Mouse (Mus musculus) mouse embryonic stem cell (cell line): ENCODE results near the gene Carm1.

ENCODE experiments used
- in situ Hi-C, 2 experiments: fragments of 300-500 bp; cut with MboI; formaldehyde crosslinking; loops; 1 replicate in 1 of 2; 3 replicates in 1 of 2; pipeline ENCODE4 v1.14.3; 2019 to 2020; ENCODE audit warnings: low sequenced_read_pairs in 2 of 2, low pct_unique_long_range_greater_than_20kb in 1 of 2, mixed read lengths in 1 of 2; ENCODE audit not compliant: unreplicated experiment in 1 of 2

Gene Carm1

DNA sequence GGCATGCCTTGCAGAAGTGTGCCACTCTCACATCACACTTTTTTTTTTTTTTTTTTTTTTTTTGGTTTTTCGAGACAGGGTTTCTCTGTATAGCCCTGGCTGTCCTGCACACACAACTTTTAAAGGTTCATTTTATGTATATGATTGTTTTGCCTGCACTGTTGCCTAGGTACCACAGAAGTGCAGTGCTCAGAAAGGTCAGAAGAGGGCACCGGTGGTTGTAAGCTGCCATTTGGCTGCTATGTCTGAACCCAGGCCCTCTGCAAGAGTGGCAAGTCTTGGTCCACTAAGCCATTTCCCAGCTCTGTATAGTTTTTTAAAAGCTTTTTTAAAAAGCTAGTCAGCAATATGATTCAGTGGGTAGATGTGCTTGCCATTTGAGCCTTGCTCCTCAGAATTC, 51.5 kb downstream of the Carm1 start:
- in situ Hi-C loops: no loop called here

DNA sequence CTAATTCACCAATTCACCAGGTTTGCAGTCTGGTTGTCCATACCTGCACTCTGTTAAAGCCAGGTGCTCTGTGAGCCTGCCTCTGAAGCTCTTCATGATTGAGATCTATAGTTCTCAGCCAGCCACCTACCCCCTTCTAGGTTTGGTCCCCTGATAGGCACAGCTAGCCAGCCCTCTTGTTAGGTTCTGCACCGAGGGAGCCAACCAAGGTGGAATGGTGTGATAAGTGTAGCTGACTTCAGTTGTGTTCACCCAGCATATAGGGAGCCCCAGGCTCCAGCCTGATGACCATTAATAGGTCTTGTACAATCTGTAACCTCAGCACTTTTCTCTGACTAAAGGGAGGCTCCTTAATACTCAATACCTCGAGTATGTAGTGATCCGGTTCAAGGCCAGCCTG, 53.5 kb downstream of the Carm1 start:
- in situ Hi-C loops: no loop called here

DNA sequence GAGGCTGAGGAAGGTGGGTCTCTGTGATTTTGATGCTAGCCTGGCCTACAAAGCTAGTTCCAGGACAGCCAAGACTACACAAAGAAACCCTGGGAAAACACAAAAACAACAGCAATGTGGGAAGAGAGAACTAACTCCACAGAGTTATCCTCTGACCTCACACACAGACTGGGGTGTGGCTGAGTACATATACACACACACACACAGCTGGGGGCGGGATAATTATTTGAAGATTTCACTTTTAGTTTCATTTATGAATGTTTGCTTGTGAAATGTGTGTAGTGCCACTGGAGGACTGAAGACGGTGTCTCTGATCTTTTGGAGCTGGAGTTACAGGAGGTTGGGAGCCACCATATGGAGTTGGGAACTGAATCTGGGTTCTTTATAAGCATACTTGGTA, 54.4 kb downstream of the Carm1 start:
- in situ Hi-C loops: no loop called here

DNA sequence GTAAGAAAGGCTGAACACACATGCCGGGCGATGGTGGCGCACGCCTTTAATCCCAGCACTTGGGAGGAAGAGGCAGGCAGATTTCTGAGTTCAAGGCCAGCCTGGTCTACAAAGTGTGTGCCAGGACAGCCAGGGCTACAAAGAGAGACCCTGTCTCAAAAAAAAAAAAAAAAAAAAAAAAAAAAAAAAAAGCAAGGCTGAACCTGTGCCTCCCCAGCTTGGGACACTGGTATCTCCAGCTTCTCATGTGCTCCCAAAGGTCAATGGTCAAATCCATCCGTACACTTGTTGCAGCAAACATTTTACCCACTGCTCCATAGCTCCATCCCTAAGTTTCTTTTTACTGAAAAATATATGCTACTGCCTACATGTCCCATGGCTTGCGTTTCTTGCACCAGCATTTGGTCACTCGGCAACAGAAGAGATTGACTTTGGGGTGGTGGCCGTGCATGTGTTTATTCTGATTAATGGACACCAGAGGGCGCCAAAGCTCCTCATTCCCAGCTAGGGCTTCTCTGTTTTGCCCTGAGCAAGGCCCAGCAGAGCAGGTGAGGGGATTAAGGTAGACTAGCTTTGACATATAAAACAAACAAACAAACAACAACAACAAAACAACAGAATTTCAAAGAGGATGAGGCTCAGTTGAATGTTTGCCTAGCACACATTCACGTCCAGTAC, 55.2 kb downstream of the Carm1 start:
- in situ Hi-C loops: no loop called here

DNA sequence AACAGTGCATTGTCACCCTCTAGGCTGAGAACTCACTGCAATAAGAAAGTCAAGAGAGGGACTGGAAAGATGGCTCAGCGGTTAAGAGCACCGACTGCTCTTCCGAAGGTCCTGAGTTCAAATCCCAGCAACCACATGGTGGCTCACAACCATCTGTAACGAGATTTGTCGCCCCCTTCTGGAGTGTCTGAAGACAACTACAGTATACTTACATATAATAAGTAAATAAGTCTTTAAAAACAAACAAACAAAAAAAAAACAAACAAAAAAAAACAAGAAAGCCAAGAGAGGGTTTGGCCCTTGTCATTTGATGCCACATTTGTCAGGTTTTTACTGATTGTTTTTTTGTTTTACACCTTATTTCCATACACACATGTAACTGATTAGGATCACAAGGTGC, 57.4 kb downstream of the Carm1 start:
- in situ Hi-C loops: no loop called here

DNA sequence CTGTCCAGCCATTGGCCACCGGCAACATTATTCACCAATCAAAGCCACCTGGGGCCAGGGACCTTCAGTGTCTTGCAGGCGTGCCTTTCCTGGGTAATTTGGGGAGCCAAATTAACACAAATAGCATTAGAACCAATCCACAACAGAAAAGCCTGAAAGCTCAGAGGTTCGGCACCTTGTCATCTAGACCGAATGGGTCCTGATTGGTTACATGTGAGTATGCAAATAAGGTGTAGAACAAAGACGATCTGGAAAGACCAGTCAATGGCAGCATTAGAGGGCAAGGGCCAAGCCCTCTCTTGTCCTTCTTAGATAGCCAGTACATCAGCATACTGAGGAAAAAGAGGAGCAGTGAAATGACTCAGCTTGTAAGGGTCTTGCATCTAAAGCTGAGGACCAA, 59.2 kb downstream of the Carm1 start:
- in situ Hi-C loops: no loop called here

DNA sequence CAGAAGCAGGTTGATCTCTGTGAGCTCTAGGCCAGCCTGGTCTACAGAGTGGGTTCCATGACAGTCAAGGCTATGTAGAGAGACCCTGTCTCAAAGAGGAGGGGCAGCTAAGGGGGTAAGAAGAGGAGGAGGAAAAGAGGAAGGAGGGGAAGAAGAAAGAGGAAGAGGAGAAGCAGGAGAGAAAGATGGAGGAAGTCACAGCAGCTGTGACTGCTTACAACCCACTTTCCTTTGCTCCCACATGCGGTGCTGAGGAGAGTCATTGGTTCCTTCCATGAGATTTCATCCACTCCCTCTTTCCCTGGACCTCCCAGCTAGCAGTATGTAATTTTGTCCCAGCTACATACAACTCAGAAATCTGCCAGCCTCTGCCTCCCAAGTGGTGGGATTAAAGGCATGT, 60.0 kb downstream of the Carm1 start:
- in situ Hi-C loops: no loop called here

DNA sequence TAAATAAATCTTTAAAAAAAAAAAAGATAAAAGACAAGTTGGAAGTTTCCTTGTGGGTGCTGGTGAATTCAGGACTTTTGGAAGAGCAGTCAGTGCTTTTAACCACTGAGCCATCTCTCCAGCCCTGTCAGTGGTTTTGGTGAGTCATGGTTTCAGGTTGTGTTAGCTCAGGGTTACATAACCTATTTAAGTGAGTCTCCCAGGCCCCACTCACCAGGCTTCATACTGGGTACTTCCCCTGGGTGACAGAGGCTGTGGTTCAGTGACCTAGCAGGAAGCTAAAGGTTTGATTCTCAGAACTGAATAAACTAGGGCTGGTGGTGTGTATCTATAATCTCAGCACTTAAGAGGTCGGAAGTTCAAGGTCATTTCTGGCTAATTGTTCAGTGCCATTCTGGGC, 63.2 kb downstream of the Carm1 start:
- in situ Hi-C loops: no loop called here

DNA sequence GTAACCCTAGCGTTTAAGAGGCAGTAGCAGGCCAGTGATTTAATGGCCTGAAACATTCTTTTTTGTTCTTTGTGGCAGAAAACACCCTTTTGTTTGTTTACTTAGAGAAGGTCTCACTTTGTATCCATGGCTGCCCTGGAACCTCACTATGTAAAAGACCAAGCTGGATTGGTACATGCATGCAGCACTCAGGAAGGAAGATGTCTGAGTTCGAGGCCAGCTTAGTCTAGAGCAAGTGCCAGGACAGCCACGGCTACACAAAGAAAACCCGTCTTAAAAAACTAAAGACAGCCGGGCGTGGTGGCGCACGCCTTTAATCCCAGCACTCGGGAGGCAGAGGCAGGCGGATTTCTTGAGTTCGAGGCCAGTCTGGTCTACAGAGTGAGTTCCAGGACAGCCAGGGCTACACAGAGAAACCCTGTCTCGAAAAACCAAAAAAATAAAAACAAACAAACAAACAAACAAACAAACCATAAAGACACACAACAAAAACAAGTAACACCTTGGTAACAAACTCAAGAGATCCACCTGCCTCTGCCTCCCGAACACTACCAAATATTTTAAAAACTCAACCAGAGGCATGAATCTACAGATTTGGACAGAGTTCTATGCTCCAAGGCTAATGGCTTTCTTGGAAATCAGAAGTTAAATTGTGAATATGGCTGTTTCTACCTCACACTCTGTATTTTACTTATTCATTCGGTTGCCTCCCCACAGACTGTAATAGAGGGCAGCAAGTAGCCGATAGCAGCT, 68.3 kb downstream of the Carm1 start:
- in situ Hi-C loops: no loop called here

DNA sequence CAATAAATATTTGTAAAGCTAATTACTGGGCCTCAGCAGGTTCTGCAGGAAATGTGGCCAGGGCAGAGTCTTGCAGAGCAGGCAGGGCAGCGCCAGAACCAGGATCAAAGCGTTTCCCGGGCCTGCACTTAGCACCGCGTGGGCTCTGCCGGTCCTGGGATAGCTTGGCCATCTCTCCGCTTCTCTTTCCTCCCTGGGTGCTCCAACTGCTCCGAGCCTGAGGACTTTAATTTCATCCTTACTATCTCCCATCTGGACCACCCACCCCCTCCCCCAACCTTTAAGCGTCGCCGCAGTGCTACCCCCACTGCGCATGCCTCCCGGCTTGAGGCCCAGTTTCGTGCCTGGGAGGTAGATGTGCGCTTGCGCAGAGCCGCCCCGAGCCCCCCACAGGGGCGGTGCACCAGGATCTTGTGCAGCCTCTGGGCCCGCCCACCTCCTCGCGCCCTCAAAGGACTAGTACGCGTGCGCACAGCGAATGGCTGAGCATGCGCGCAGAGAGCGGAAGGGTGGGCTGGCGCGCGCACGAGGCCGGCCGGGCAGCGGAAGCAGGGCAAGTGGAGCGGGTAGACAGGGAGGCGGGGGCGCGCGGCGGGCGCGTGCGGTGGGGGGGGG, 69.0 kb downstream of the Carm1 start, which contains the start of gene Smarca4:
Gene Smarca4, plus strand, starts transcription at position 553 of the 615 bp plus-strand sequence.
- in situ Hi-C loops: no loop called here

DNA sequence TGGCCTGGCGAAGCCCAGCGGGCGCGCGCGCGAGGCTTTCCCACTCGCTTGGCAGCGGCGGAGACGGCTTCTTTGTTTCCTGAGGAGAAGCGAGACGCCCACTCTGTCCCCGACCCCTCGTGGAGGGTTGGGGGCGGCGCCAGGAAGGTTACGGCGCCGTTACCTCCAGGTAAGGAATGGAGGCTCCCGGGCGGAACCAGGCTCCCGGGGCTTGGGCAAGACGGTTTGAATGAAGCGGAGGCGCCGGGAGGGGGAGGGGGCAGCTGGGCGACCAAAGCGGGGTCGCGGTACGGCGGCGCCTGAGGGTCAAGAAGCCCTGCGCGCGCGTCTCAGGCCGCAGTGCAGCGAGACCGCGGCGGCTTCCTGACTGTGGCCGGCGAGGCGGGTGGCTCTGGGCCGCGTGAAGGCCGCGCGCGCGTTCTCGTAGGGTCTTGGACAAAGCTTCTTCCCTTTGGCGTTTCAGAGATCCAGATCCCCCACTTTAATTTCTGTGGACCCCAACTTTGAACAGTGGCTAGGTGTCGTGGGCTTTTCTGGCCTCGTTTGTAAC, 69.6 kb downstream of the Carm1 start:
- in situ Hi-C loops: no loop called here

DNA sequence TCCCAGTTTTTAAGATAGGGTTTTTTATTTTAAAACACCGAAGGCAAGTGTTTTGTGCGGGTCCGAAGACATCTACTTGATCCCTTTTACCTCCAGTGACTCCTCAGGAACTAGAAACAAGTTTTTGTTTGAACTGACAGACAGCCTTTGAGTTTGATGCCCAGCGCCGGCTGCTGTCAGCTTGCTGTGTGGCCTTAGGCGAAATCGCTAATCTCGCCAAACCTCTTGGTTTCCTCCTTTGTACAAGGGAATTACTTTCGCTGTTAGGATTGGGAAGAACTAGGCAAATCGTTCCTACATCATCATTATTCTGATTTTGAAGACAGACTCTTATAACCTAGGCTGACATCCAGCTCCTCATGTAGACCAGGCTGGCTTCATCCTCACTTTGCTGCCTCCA, 70.4 kb downstream of the Carm1 start:
- in situ Hi-C loops: no loop called here

DNA sequence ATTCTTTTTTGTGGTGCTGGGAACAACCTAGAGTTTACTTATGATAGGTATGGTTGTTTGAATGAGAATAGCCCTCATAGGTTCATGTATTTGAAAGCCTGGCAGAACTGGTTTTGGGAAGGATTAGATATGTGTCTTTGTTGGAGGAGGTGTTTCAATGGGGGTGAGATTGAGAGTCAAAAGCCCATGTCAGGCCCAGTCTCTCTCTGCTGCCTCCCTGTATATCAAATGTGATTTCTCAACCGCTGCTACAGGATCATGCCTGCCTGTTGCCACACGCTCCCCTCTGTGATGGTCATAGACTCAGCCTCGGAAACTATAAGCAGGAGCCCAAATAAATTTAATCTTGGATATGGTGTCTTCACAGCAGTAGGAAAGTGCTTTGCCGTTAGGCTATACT, 73.5 kb downstream of the Carm1 start:
- in situ Hi-C loops: no loop called here

DNA sequence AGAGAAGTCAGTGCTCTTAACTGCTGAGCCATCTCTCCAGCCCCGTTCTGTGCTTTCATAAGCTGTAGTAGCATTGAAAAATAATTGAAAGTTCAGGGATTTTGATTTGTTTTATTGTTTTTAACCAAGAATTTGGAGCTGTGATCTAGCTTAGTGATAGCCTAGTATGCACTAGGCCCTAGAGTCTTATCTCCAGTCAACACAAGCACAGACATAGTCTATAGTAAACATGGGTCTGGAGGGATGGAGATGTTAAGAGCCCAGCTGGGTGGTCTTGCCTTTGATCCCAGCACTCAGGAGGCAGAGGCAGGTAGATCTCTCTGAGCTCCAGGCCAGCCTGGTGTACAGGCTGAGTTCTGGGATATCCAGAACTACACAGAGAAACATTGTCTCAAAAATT, 76.0 kb downstream of the Carm1 start:
- in situ Hi-C loops: no loop called here

DNA sequence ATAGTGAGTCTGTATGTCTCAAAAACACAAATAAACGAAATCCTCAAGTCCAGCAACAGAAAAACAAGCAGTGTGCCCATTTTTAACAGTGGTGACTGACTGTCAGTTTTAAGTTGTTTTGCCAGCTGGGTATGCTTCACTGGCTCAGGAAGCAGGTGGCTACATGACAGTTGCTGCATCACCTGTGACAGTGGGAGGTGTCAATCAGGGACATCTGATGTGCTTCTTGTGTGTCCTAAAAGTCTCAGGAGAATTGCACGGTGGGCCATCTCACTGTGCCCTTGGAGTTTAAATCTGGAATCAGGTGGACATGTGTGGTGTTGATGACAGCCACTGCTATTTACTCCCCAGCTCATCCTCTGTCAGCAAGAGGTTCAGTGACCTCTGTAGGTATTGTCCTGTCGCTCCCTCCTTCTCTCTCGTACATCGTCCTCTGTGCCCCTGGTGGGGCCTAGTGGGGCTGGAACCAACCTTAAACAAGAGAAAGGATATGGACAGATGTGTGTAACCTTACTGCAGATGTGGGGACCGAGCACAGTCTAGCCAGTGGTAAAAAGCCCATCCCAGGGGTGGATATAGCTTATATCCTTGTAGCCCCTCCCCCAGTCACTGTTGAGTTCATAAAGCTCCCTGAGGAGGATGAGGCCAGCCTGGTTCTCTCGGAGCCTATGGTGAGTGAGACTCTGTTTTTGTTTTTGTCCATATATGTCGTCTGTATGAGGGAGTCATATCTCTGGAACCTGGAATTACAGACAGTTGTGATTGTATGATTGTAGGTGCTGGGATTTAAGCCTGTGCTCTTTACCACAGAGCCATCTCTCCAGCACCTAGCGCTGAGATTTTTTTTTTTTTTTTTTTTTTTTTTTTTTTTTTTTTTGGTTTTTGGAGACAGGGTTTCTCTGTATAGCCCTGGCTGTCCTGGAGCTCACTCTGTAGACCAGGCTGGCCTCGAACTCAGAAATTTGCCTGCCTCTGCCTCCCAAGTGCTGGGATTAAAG, 78.9 kb downstream of the Carm1 start:
- in situ Hi-C loops: no loop called here

DNA sequence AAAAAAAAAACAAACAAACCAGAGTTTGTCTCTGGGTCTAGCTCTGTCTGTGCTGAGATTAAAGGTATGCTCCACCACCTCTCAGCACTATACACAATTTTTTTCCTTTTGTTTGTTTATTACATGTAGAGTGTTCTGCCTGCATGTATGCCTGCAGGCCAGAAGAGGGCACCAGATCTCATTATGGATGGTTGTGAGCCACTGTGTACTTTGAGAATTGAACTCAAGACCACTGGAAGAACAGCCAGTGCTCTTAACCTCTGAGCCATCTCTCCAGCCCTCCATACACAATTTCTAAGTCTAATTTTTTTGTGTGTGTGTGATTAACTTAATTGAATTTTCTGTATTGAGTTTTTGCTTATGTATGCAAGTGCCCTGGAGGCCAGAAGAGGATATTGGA, 79.9 kb downstream of the Carm1 start:
- in situ Hi-C loops: no loop called here

DNA sequence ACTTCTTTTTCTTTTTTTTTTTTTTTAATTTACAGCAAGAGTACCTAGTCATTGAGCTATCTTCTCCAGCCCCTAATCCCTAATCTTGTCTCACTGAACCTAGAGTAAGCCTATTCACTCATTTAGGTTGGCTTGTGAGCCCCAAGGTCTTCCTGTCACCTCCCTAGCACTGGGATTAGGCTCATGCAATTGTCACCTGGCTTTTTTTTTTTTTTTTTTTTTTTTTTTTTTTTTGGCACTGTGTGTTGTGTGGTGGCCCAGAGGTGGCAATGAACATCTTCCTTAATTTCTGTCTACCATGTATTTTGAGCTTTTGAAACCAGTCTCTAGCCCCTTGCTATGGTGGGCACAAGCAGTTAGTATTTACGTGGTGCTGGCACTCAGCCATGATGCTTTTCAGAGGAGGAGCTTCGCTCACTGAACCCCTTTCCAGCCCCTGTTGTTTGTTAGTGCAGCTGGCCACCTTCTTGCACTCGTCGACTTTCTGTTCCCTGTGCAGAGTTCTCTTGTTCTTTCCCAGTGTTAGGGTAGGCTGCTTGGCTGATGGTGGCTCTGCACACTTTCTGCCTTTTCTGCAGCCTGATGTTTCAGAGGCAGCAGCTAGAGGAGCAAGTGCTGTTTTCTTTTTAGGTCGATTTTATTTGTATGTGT, 80.6 kb downstream of the Carm1 start:
- in situ Hi-C loops: no loop called here

DNA sequence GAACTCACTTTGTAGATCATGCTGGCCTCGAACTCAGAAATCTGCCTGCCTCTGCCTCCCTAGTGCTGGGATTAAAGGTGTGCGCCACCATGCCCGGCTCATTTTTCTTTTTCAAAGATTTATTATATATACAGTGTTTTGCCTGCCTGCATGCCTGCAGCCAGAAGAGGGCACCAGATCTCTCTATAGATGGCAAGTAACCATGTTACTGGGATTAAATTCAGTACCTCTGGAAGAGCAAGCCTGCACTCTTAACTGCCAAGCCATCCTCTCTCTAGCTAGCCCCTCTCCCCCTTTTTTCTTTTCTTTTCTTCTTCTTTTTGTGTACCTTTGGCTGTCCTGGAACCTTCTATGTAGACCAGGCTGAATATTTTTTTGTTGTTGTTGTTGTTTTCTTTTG, 84.0 kb downstream of the Carm1 start:
- in situ Hi-C loops: no loop called here
